Mouse (Mus musculus) limb, embryonic 10.5 days (tissue): ENCODE results near the gene Pld1. TPM values are rescaled to one million over a fixed set of nuclear protein-coding genes. Genes with fewer than 3 reads are reported as not detected.

Experiments
- DNase-seq: peaks from one replicate; pipeline ENCODE4 v3.0.0-alpha.2; 2017; ENCODE audit warnings: low spot score
- H3K27ac ChIP-seq: fragments of 300-500 bp; sonication (generic); 2 replicates; pipeline ENCODE4 v1.5.1; 2016; ENCODE audit warnings: mild to moderate bottlenecking
- H3K27me3 ChIP-seq: fragments of 300-500 bp; sonication (generic); 2 replicates; pipeline ENCODE4 v1.6.1; 2016; ENCODE audit warnings: low read depth, mild to moderate bottlenecking; ENCODE audit not compliant: poor library complexity, severe bottlenecking
- H3K36me3 ChIP-seq: fragments of 300-500 bp; sonication (generic); 2 replicates; pipeline ENCODE4 v1.6.1; 2016; ENCODE audit warnings: mild to moderate bottlenecking, moderate library complexity
- H3K4me1 ChIP-seq: fragments of 300-500 bp; sonication (generic); 2 replicates; pipeline ENCODE4 v1.6.1; 2016
- H3K4me3 ChIP-seq: fragments of 300-500 bp; sonication (generic); 2 replicates; pipeline ENCODE4 v1.5.1; 2016; ENCODE audit warnings: mild to moderate bottlenecking, moderate library complexity
- H3K9me3 ChIP-seq: fragments of 300-500 bp; sonication (generic); replicated peaks from 2 replicates; pipeline ENCODE4 v1.6.1; 2016; ENCODE audit warnings: mild to moderate bottlenecking
- WGBS: fragments of 180-500 bp; shearing (Covaris S2); methylation state at CpG from one replicate; pipeline ENCODE4 v1.1.7; 2016; 5-methylcytosine and 5-hydroxymethylcytosine counted together
- polyA plus RNA-seq: library from polyadenylated mRNA; unstranded; fragments of >200 nt; fragmentation: Nextera tagmentation; extraction: Ambion mirVana; gene quantifications from 2 replicates; pipeline ENCODE4 v1.2.1, GENCODE M21; 2016

Pld1 gene
- polyA plus RNA-seq, 1 experiment from 2014 or later, result 2.1 TPM

- peaks cover 6% of the 10 kb centered on the region; the same call in 1 of the 2 replicates for H3K4me1 ChIP-seq
- no peak overlapping the region for H3K4me3 ChIP-seq
- no peaks in the 10 kb centered on the region for H3K9me3 ChIP-seq
- 88% methylated on average over 2 of the region's 2 CpGs for WGBS
- DNase-seq, result no peak
- no peaks in the 10 kb centered on the region for H3K36me3 ChIP-seq
- H3K27ac ChIP-seq, result no peak overlapping the region
- H3K27me3 ChIP-seq, result no peaks in the 10 kb centered on the region
Measured at GRCm38 (mm10) chr3:27950726-27951125, 12.2 kb downstream of the Pld1 start.

- 86% methylated on average over 4 of the region's 4 CpGs for WGBS
- no peaks in the 10 kb centered on the region for H3K9me3 ChIP-seq
- peaks cover 6% of the 10 kb centered on the region; the same call in 1 of the 2 replicates for H3K4me1 ChIP-seq
- no peaks in the 10 kb centered on the region for H3K36me3 ChIP-seq
- no peak for DNase-seq
- no peak overlapping the region for H3K27ac ChIP-seq
- H3K27me3 ChIP-seq, result no peaks in the 10 kb centered on the region
- no peak overlapping the region for H3K4me3 ChIP-seq
Measured at GRCm38 (mm10) chr3:27951721-27952120, 13.2 kb downstream of the Pld1 start.

- WGBS, result 88% methylated on average over 1 of the region's 1 CpGs
- Histone ChIP-seq H3K27me3 (no peaks in the 10 kb centered on the region), H3K4me3 (no peak overlapping the region), H3K27ac (no peak overlapping the region), H3K9me3 (no peaks in the 10 kb centered on the region), H3K4me1 (no peaks in the 10 kb centered on the region), H3K36me3 (no peaks in the 10 kb centered on the region)
- DNase-seq, result no peak
Measured at GRCm38 (mm10) chr3:27956006-27956405, 17.5 kb downstream of the Pld1 start.

DNA sequence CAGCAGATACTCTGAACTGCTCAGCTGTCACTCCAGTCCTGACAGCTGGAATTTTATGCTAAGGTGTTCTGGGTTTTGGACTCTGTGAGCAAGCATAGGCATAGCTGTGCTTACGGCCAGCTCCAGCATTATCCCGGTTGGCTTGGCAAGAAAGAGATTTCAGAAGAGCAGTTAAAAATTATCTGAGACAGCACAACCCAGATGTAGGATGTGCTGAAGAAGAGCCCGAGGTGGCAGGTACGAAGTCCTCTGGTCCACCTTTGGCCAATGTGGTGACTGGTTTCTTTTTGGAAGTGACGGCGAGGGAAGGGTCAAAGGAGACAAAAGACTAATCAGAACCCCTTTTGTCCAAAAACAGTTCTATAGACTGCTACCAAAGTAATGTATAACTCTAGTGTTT lies 20.7 kb downstream of the Pld1 start:
- Histone ChIP-seq H3K4me1 (peaks cover 7% of the 10 kb centered on the region), H3K9me3 (no peaks in the 10 kb centered on the region), H3K27me3 (no peaks in the 10 kb centered on the region), H3K27ac (no peak overlapping the region), H3K4me3 (no peak overlapping the region), H3K36me3 (no peaks in the 10 kb centered on the region)
- DNase-seq, result no peak
- WGBS, result 94% methylated on average over 6 of the region's 6 CpGs

GRCm38 (mm10) chr3:27961162-27961561 lies 22.7 kb downstream of the Pld1 start:
- WGBS, result 90% methylated on average over 3 of the region's 3 CpGs
- no peak overlapping the region for H3K27ac ChIP-seq
- H3K9me3 ChIP-seq, result no peaks in the 10 kb centered on the region
- H3K36me3 ChIP-seq, result no peaks in the 10 kb centered on the region
- DNase-seq, result no peak
- H3K4me1 ChIP-seq, result peaks cover 9% of the 10 kb centered on the region
- no peak overlapping the region for H3K4me3 ChIP-seq
- no peaks in the 10 kb centered on the region for H3K27me3 ChIP-seq

DNA sequence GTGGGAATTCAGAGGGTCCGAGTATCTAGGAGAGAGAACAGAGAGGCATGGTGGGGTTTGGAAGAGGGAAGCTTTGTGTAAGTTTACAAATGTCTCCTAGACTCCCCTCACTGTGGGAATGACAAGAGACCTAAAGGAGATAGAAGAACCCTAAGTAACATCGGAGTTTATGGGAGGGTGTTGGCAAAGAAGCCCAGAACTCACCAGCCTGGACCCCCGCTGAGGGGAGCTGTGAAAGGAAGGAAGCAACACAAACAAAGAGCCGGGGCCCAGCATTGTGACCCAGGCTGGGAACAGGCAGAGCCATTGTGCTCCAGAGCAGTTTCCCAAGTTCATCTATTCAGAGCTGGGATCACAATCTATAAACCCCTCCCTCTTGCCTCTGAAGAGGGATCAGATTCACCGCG lies 25.3 kb downstream of the Pld1 start:
- DNase-seq, result no peak
- H3K4me1 ChIP-seq, result peaks cover 9% of the 10 kb centered on the region
- H3K36me3 ChIP-seq, result no peaks in the 10 kb centered on the region
- WGBS, result 48% methylated on average over 6 of the region's 6 CpGs
- no peaks in the 10 kb centered on the region for H3K27me3 ChIP-seq
- no peak overlapping the region for H3K4me3 ChIP-seq
- no peaks in the 10 kb centered on the region for H3K9me3 ChIP-seq
- no peak overlapping the region for H3K27ac ChIP-seq

DNA sequence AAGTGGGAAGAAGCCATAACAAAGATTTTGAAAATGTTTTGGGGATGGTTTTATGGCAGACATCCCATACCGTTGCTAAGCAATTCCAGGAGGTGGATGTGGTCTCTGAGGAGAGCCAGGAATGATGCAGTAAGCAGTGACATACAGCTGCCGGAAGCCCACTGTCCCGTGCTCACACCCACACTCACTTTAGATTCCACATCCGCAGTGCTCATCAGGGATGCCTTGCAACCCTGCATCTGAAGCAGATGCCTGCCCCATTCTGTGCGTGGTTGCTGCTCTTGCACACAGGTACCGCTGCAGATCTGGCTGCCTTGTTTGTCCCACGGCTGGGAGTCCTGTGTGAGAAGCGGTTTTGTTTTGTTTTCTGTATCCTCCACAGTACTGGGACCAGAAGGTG lies 30.2 kb downstream of the Pld1 start:
- no peak for DNase-seq
- Histone ChIP-seq H3K4me3 (no peak overlapping the region), H3K27me3 (no peaks in the 10 kb centered on the region), H3K9me3 (no peaks in the 10 kb centered on the region), H3K27ac (no peak overlapping the region), H3K36me3 (no peaks in the 10 kb centered on the region), H3K4me1 (peaks cover 8% of the 10 kb centered on the region)
- 88% methylated on average over 8 of the region's 8 CpGs for WGBS

GRCm38 (mm10) chr3:27973936-27974335 lies 35.4 kb downstream of the Pld1 start:
- 91% methylated on average over 7 of the region's 7 CpGs for WGBS
- H3K4me3 ChIP-seq, result no peak overlapping the region
- H3K9me3 ChIP-seq, result no peaks in the 10 kb centered on the region
- H3K27ac ChIP-seq, result no peak overlapping the region
- H3K4me1 ChIP-seq, result no peaks in the 10 kb centered on the region; the same call in 1 of the 2 replicates
- no peaks in the 10 kb centered on the region for H3K36me3 ChIP-seq
- no peaks in the 10 kb centered on the region for H3K27me3 ChIP-seq
- DNase-seq, result no peak

DNA sequence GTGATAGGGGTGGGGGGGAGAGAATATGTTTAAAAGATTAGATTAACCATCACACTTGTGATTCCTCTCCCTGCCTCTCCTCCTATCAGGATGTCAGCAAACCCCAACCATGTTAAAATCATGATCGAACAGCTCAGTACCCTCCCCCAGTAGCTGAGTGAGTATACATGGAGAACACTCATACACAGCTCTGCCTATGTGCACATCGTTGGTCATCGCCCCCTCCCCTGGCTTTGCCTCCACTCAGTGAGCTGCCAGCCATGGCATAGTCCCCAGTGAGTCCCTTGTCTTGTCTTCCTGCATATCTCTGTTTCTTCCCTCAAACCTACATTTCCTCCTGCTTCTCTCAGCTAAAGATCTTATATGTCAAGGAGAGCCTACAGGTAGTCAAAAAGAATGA lies 36.5 kb downstream of the Pld1 start:
- no peak overlapping the region for H3K4me3 ChIP-seq
- H3K9me3 ChIP-seq, result no peaks in the 10 kb centered on the region
- no peaks in the 10 kb centered on the region for H3K36me3 ChIP-seq
- WGBS, result 92% methylated on average over 3 of the region's 3 CpGs
- no peaks in the 10 kb centered on the region for H3K27me3 ChIP-seq
- no peak for DNase-seq
- H3K27ac ChIP-seq, result no peak overlapping the region
- H3K4me1 ChIP-seq, result no peaks in the 10 kb centered on the region; the same call in 1 of the 2 replicates

DNA sequence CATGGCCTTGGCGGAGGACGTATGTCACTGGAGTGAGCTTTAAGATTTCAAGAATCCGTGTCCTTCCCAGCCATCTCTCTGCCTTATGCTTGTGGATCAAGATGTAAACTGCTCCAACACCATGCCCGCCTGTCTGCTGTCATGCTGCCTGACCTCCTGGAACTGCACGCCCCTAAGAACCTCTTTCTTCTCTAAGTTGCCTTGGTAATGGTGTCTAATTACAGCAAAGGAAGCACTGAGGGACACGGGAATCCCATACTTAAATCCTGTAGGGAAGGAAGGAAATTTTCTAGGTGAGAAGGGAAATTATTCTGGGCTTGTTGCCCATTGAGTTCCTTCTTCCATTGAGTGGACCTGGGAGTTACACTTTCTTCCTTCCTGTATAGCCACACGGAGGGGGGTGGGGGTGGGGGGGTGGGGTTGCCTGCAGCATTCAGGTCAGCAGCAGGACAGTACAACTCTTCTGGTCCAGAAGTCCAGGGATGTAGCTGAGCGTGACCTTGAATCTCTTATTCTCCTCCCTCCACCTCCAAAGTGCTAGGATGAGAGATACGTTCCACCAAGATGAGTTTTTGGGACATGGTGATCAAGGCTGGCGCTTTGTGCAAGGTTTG lies 38.5 kb downstream of the Pld1 start:
- Histone ChIP-seq H3K27me3 (no peaks in the 10 kb centered on the region), H3K36me3 (no peaks in the 10 kb centered on the region), H3K4me3 (no peak overlapping the region), H3K4me1 (no peaks in the 10 kb centered on the region; the same call in 1 of the 2 replicates), H3K9me3 (no peaks in the 10 kb centered on the region), H3K27ac (no peak overlapping the region)
- peak; percentile 18 for DNase-seq
- 76% methylated on average over 10 of the region's 10 CpGs for WGBS

DNA sequence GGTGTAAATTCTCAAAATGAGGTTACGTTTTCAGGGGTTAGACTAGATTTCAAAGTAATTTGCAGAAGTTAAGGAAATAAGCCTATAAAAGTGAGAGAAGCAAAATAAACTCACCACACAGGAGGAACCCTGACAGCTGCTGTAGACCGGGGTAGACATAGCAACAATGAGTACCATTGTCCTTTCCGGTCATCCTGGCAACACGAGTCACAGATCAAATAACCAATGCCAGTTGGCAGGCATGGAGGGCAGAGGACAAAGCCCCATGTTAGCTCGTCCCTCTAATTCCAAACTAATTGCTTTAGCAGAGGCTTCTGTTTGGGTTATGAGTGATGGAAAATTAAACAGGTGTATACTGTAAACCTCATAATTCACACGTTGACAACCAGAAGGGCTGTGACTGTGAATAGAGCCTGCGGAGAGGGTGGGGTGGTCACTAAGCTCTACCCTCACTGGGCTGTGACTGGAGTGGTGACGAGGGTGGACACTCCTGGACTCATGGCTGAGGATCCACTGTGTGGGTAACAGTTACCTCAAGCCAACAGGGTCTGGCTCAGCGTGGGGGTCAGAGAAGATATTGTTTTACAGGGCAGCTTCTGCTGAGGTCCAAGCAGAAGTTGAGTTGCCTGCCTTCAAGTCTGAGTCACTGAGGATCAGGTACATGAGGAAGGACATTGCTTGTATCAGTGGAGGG lies 39.7 kb downstream of the Pld1 start:
- Histone ChIP-seq H3K4me3 (no peak overlapping the region), H3K36me3 (no peaks in the 10 kb centered on the region), H3K9me3 (no peaks in the 10 kb centered on the region), H3K27ac (no peak overlapping the region), H3K4me1 (no peaks in the 10 kb centered on the region; the same call in 1 of the 2 replicates), H3K27me3 (no peaks in the 10 kb centered on the region)
- WGBS, result 86% methylated on average over 9 of the region's 9 CpGs
- DNase-seq, result no peak

GRCm38 (mm10) chr3:27981591-27981990 lies 43.1 kb downstream of the Pld1 start:
- H3K9me3 ChIP-seq, result no peaks in the 10 kb centered on the region
- no peak for DNase-seq
- H3K4me1 ChIP-seq, result peaks cover 8% of the 10 kb centered on the region; the same call in 1 of the 2 replicates
- H3K27me3 ChIP-seq, result no peaks in the 10 kb centered on the region
- no peak overlapping the region for H3K27ac ChIP-seq
- 74% methylated on average over 4 of the region's 4 CpGs for WGBS
- H3K36me3 ChIP-seq, result no peaks in the 10 kb centered on the region
- H3K4me3 ChIP-seq, result no peak overlapping the region

- DNase-seq, result peak; percentile 54
- Histone ChIP-seq H3K27ac (no peak overlapping the region), H3K36me3 (no peaks in the 10 kb centered on the region), H3K4me1 (peaks cover 8% of the 10 kb centered on the region; the same call in 1 of the 2 replicates), H3K4me3 (no peak overlapping the region), H3K27me3 (no peaks in the 10 kb centered on the region), H3K9me3 (no peaks in the 10 kb centered on the region)
- 43% methylated on average over 7 of the region's 7 CpGs for WGBS
Measured at GRCm38 (mm10) chr3:27982436-27983017, 44.0 kb downstream of the Pld1 start.
